Mouse (Mus musculus): ENCODE results near the gene Polr3gl. TPM values are rescaled to one million over a fixed set of nuclear protein-coding genes. Genes with fewer than 3 reads are reported as not detected.
A peak's percentile ranks its signal among the peaks of the same experiment; 100 is the strongest.

The Polr3gl gene
- polyA plus RNA-seq, 1 experiment, result 44.5 TPM

DNA sequence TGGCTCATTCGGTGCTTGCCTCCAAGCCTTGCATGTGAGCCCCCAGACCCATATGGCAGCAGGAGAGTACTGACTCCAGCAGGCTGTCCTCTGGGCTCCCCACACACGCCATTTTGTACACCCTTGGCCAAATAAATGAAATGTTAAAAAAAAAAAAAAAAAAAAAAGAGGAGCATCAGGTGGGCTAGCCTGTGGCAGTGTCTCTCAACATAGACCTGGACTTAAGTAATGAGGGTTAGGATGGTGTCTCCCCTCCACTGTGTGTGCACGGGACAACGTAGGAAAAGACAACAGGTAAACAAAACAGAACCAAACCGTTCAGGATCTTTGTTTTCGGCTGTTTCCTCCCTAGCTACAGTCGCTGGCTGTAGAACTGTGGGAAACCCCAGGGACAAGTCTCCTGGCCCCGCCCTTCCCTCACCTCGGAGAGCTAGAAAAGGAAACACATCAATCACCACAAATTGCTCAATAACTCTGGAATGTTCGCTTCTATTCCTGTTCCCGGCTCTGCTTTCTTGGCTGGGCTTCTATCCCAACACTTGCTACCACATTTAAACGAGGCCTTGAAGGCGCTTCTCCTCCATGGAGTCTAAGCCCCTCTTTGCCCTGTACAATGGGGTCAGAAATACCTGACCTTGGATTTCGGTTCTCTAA is 17.8 kb downstream of the Polr3gl start:
- Histone ChIP-seq H3K4me3 (ENCODE audit: insufficient read depth, low read length) (no peak overlapping the region), H3K27ac (ENCODE audit: insufficient read depth, low read length) (peak overlapping the region; percentile 44), H3K4me1 (ENCODE audit: control insufficient read depth, insufficient read depth, low read length) (peaks cover 6% of the 10 kb centered on the region)
- TF ChIP-seq CTCF (IDR thresholded peaks at IDR 0.05; ENCODE audit: extremely low read depth, insufficient read depth, low read length), result no peak
- no peak for TF ChIP-seq POLR2A (IDR thresholded peaks at IDR 0.05; ENCODE audit: extremely low read depth, insufficient read depth, low read length)

- Histone ChIP-seq H3K4me3 (ENCODE audit: insufficient read depth, low read length) (no peak overlapping the region), H3K27ac (ENCODE audit: insufficient read depth, low read length) (no peak overlapping the region), H3K4me1 (ENCODE audit: control insufficient read depth, insufficient read depth, low read length) (peaks cover 6% of the 10 kb centered on the region)
- TF ChIP-seq POLR2A (IDR thresholded peaks at IDR 0.05; ENCODE audit: extremely low read depth, insufficient read depth, low read length) (no peak), CTCF (IDR thresholded peaks at IDR 0.05; ENCODE audit: extremely low read depth, insufficient read depth, low read length) (no peak)
These were observed 18.6 kb downstream of the Polr3gl start for GRCm38 (mm10) chr3:96575272-96575984.

DNA sequence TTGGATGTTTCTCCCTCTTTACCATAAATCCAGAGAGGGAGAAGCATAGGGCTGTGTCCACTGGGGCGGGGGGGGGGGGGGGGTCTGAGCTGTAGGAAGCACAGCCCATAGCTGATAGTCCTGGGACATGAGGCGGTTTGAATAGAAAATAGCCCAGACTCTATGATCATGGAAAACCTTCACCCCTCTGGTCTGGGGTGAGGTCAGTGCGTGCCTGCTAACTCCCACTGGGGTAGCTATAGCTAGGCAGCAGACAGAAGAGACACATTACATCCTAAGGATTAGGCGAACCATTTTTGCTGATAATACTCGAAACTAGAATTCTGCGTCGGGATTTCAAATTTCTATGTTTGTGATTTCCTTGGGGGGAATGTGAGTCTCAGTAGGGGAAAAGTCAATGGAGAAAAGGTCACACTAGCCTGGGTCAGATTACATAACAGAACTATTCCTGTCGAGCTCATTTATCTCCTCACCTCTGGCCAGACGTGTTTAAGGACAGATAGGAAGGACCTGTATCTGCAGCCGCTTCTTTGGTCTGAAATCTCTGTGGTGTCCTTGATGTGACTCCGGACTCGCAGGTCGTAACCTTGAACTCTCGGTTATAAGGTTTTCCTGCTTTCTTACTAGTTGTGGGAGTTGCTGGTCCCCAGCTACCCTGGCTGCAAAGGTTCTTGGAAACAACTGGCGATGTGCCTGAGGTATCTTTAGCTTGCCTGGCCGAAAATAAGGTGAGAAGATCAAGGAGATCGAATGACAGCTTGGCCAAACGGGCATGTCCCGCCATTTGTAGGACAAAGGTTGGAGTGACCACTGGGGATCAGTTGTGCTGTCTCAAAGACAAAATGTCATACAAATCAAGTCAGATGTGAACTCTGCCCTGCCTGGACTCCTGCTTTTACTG is 20.1 kb downstream of the Polr3gl start:
- H3K27ac ChIP-seq (ENCODE audit: insufficient read depth, low read length), result no peak overlapping the region
- TF ChIP-seq CTCF (IDR thresholded peaks at IDR 0.05; ENCODE audit: extremely low read depth, insufficient read depth, low read length), result no peak
- no peak for TF ChIP-seq POLR2A (IDR thresholded peaks at IDR 0.05; ENCODE audit: extremely low read depth, insufficient read depth, low read length)
- peaks cover 5% of the 10 kb centered on the region for H3K4me1 ChIP-seq (ENCODE audit: control insufficient read depth, insufficient read depth, low read length)
- H3K4me3 ChIP-seq (ENCODE audit: insufficient read depth, low read length), result no peak overlapping the region

- TF ChIP-seq CTCF (IDR thresholded peaks at IDR 0.05; ENCODE audit: extremely low read depth, insufficient read depth, low read length) (no peak), POLR2A (IDR thresholded peaks at IDR 0.05; ENCODE audit: extremely low read depth, insufficient read depth, low read length) (no peak)
These were observed 21.9 kb downstream of the Polr3gl start for GRCm38 (mm10) chr3:96571896-96572698.

DNA sequence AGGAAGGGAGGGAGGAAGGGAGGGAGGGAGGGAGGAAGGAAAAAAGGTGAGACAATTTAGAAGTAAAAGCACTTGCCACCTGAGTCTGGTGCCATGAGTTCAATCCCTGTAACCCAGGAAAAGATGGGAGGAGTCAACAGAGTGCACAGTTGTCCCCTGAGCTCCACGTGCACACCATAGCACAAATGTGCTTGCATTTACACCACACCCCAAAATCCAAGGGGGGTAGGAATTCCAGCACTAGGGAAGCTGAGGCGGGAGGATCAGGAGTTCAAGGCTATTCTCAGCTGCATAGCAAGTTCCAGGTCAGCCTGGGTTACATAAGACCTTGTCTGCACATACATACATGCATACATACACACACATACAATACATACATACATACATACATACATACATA is 22.6 kb downstream of the Polr3gl start:
- H3K27ac ChIP-seq (ENCODE audit: insufficient read depth, low read length), result no peak overlapping the region
- TF ChIP-seq POLR2A (IDR thresholded peaks at IDR 0.05; ENCODE audit: extremely low read depth, insufficient read depth, low read length), result no peak
- no peak for TF ChIP-seq CTCF (IDR thresholded peaks at IDR 0.05; ENCODE audit: extremely low read depth, insufficient read depth, low read length)

More at GRCm38 (mm10) chr3:96571896-96572698, 21.9 kb downstream of the Polr3gl start:
- no peak overlapping the region for H3K27ac ChIP-seq (ENCODE audit: insufficient read depth, low read length)
- H3K4me3 ChIP-seq (ENCODE audit: insufficient read depth, low read length), result no peak overlapping the region
- peaks cover under 1% of the 10 kb centered on the region for H3K4me1 ChIP-seq (ENCODE audit: control insufficient read depth, insufficient read depth, low read length)

GRCm38 (mm10) chr3:96570643-96571042 is 23.3 kb downstream of the Polr3gl start:
- H3K27ac ChIP-seq (ENCODE audit: insufficient read depth, low read length), result no peak overlapping the region
- no peaks in the 10 kb centered on the region for H3K4me1 ChIP-seq (ENCODE audit: control insufficient read depth, insufficient read depth, low read length)
- TF ChIP-seq CTCF (IDR thresholded peaks at IDR 0.05; ENCODE audit: extremely low read depth, insufficient read depth, low read length), result no peak
- TF ChIP-seq POLR2A (IDR thresholded peaks at IDR 0.05; ENCODE audit: extremely low read depth, insufficient read depth, low read length), result no peak
- H3K4me3 ChIP-seq (ENCODE audit: insufficient read depth, low read length), result no peak overlapping the region

More for the DNA sequence above, 22.6 kb downstream of the Polr3gl start:
- no peak overlapping the region for H3K4me3 ChIP-seq (ENCODE audit: insufficient read depth, low read length)
- no peaks in the 10 kb centered on the region for H3K4me1 ChIP-seq (ENCODE audit: control insufficient read depth, insufficient read depth, low read length)

DNA sequence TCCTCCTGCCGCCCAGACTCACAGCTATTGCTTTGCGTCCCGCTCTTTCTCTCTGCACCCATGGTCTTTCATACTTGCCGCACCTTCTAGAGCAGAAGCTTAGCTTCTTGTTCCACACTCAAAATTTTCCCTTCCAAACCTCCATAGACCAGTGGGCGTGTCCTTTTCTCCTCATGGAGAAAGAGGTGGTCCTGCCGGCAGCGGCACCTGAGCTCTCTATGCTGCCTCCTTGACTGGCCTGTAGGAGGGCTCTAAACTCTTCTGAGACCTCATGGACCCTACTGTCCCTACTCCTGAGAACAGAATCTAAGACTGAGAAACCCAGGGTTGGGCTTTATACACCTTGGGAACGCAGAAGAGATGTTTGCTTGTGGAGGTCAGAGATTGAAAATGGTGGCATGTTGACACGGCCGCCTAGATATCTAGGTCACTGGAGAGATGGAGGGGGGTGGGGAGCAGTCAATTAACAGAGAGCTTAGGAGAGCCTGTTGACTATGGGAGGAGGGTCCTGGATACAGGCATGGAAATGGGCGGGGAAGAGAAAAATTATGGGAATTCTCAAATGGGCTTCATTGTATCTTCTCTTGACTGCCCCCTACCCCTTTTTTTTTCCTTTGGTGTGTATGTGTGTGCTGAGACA is 23.9 kb downstream of the Polr3gl start:
- no peaks in the 10 kb centered on the region for H3K4me1 ChIP-seq (ENCODE audit: control insufficient read depth, insufficient read depth, low read length)
- TF ChIP-seq POLR2A (IDR thresholded peaks at IDR 0.05; ENCODE audit: extremely low read depth, insufficient read depth, low read length) (no peak), CTCF (IDR thresholded peaks at IDR 0.05; ENCODE audit: extremely low read depth, insufficient read depth, low read length) (no peak)

DNA sequence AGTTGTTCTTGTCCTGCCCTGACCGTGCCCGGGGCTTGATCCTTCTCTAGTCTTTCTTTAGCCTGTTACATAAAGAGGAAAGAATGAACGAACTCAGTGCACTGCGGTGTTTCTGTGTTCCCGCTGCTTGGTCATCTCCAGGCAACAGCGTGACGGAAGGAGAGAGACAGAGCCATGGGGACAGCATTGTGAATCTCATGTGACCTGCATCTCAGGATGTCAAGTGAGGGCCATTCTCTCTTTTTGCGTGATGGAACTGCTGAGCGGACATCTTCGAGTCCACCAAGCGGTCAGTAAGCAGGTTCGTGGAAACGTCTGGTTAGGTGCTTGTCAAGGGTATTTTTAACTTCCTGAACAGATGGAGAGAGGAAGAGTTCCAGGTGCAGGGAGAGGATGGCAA is 24.5 kb downstream of the Polr3gl start:
- TF ChIP-seq POLR2A (IDR thresholded peaks at IDR 0.05; ENCODE audit: extremely low read depth, insufficient read depth, low read length) (no peak), CTCF (IDR thresholded peaks at IDR 0.05; ENCODE audit: extremely low read depth, insufficient read depth, low read length) (no peak)
- H3K27ac ChIP-seq (ENCODE audit: insufficient read depth, low read length), result no peak overlapping the region
- H3K4me3 ChIP-seq (ENCODE audit: insufficient read depth, low read length), result no peak overlapping the region
- H3K4me1 ChIP-seq (ENCODE audit: control insufficient read depth, insufficient read depth, low read length), result no peaks in the 10 kb centered on the region

More for the DNA sequence above, 23.9 kb downstream of the Polr3gl start:
- H3K4me3 ChIP-seq (ENCODE audit: insufficient read depth, low read length), result no peak overlapping the region
- no peak overlapping the region for H3K27ac ChIP-seq (ENCODE audit: insufficient read depth, low read length)
